Mouse (Mus musculus) left cerebral cortex, adult 18-20 months (tissue): Measurements from ENCODE around the gene Ash1l. TPM values are rescaled to one million over a fixed set of nuclear protein-coding genes. Genes with fewer than 3 reads are reported as not detected.

Experiments used
- DNase-seq, 2 experiments: peaks; one replicate each; pipeline ENCODE4 v3.0.0; 2021 to 2022; ENCODE audit warnings: low spot score in 2 of 2, mixed read lengths in 1 of 2
- long read RNA-seq, 2 experiments: library from polyadenylated mRNA; stranded (forward); transcript quantifications; one replicate each; pipeline ENCODE4 v2.0.0; 2021
- total RNA-seq, 2 experiments: library from RNA; stranded (reverse); gene quantifications; 2 replicates each; pipeline ENCODE4 v1.2.3; 2021

Gene Ash1l
- 10 to 100 TPM; 90.9 to 92.2 TPM for total RNA-seq
- long read RNA-seq, experiment 1, partial matches to known transcripts = 10 of 10 reads
- long read RNA-seq, experiment 1, other reads (novel, unspliced or antisense) = 0 of 10 reads
- long read RNA-seq, experiment 2, partial matches to known transcripts = 4 of 6 reads
- long read RNA-seq, experiment 2, other reads (novel, unspliced or antisense) = 2 of 6 reads

DNA sequence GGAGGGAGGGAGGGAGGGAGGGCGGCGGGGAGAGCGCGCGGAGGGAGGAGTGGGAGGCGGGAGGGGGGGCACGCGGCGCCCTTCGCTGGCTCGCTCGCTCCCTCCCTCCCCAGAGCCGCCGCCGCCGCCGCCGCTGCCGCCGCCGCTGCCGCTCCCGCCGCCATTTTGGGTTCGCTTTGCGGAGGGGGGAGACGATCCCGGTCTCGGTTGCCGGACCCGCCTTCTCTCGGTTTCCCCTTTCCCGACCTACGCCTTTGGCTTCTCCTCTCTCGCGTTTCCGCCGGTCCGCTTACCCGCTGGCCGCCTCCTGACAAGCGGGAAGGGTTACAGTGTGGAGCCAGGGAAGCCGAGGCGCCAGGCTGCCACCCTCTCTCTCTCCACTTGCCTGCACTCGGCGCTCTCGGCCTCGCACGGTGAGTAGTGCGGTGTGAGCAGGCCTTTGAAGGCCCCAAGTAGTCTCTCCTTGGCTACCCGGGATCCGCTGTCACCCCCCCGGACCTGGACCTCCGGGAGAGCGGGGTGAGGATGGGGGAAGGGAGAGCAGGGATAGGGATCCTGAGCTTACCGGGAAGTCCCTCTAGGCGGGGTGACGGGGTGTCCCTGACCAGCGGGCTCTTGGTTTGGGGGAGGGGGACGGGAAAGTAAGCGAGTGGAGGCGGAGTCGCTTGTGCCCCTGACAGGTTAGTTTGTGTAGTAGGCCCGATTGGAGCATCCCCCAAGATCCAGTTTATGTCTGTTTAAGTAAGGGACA is at the start of gene Ash1l, which contains the start of gene Dap3:
Ash1l (plus strand) TSS at position 47 of the 751 bp plus-strand sequence.
Dap3 (minus strand) TSS at position 606 of the 751 bp plus-strand sequence.
- DNase-seq = peak; percentile 64 to 70

GRCm38 (mm10) chr3:88904803-88905202 is 45.6 kb upstream of the Ash1l start:
- no peak for DNase-seq

GRCm38 (mm10) chr3:88905209-88905608 is 45.2 kb upstream of the Ash1l start:
- no peak for DNase-seq

DNA sequence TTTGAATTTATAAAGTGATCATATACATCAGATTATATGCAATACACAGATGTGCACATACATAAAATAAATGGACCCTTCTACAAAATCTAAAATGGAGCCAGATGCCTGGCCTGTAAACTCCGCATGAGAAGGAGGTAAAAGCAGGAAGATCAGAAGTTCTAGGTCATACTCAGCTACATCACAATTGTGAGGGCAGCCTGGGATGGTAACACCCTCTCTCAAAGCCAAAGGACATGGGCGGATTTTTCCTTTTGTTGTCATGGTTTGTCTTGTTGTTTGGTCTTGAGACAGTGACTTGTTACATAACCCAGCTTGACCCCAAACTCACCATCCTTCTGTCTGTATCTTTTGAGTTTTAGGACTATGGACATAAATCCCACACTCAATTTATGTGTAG is 44.7 kb upstream of the Ash1l start:
- no peak for DNase-seq

DNA sequence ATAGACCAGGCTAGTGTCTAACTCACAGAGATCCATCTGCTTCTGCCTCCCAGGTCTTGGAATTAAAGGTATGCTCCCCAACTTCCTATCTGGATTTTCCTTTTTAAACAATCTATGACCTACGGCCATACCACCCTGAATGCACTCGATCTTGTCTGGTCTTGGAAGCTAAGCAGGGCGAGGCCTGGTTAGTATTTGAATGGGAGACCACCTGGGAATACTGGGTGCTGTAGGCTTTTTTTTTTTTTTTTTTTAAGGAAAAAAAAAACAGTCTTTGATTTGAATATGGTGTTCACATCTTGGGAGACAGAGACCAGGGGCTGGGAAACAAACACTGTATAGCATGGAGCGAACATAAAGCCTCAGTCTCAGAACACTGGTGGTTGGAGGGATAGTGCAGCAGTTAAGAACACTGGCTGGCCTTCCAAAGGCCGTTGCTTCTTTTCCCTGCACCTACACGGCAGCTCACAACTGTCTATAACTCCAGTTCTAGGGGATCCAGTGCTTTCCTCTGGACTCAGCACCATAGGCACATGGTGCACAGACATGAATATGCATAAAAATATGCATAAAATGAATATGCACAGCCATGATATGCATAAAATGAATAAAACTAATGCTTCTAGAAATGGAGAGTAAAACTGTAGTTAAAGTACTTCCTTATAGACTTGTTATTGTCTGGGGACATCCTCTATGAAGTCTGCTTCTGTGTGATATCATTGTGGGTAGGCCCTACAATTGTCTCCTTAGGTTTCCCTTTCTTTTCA is 43.8 kb upstream of the Ash1l start:
- DNase-seq = no peak

GRCm38 (mm10) chr3:88912585-88912984 is 37.8 kb upstream of the Ash1l start:
- no peak for DNase-seq

DNA sequence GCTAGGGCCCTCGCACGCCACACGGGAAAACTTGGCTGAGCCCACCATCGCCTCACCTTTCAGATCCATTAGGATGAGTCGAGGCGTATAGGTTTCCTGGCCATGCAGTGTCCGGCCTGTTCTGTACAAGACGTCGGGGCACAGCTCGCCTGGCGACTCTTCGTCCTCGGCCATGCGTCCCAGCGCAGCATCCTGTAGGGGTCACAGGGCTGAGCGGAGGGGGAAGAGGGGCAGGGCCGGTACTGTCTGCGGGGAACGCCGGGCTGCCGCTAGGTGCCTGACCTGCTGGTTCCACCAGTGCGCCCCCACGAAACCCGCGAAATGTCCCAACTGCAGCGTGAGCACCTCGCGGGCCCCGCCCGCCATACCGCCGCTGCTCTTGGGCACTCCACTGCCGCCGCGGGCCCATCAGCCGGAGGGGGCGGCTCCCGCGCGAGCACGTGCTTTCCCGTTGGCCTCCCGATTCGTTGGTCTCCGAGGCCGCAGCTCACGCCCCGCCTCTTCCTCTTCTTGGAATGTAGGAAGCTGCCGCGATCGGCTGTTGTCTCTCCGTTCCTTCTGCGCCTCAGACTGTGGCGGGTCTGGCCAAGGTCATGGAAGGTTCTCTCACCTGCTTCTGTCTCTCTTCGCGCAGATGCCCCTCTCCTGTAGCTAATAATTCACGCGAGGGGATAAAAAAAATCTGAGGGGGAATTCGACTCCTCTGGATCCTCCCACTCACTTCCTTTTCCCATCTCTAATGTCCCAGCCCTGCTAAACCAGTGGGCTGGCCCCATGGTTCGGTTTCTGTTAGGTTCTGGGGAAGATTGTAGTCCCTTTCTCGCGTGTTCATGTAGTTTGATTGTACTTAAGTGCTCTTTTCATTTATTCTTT is 36.7 kb upstream of the Ash1l start, which contains the start of gene Msto1:
Msto1 (minus strand) TSS at position 489 of the 873 bp plus-strand sequence.
- DNase-seq = peak; percentile 89 to 95

DNA sequence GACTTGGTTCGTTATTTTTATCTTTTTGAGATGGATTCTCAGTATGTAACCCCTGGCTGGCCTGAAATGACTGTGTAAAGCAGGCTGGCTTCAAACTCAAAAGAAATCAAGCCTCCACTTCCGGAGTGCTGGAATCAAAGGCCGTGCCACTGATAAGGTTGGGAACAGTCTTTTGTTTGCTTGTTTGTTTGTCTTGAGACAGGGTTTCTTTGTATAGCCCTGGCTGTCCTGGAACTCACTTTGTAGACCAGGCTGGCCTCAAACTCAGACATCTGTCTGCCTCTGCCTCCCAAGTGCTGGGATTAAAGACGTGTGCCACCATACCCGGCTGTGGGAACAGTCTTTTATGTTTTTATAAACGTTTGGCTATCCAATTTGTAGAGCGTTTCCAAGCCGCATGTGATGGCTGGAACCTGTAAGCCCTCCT is 36.0 kb upstream of the Ash1l start:
- DNase-seq = no peak

DNA sequence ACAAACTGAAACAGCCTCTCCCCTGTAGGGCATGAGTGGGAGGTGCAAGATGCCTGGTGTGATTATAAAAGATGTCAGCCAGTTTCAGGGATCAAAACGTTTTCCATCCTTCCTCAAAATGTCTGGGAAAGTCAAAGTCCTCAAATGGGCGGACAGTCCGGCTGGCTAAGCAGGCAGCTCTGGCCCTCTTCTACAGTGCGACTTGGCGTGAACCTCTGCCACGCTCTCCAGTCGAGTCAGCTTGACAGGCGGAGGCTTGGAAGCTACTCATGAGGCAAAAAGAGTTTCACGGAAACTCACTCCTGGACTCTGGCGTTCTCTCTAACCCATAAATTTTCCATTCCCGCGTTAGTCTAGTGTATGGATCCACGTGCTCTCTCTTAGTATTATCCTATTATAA is 31.4 kb upstream of the Ash1l start:
- DNase-seq = no peak

DNA sequence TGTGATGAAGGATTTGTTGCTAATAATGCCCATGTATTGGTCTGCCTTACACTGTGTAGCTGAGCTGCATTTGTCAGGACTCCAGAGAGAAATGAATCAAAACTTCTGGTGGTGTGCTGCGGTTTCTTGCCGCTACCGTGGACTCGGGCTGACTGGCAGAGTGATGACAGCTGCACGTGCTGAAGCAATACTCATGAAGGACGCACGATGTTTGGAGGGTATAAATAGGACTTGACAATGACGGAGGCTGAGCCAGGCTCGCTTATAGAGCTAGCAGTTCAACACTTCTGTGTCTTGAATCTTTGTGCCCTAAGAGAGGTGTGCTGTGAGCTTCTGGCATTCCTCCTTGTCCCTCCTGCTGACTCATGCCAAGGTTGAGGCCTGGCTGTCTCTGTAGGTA is 29.0 kb upstream of the Ash1l start:
- DNase-seq = no peak

DNA sequence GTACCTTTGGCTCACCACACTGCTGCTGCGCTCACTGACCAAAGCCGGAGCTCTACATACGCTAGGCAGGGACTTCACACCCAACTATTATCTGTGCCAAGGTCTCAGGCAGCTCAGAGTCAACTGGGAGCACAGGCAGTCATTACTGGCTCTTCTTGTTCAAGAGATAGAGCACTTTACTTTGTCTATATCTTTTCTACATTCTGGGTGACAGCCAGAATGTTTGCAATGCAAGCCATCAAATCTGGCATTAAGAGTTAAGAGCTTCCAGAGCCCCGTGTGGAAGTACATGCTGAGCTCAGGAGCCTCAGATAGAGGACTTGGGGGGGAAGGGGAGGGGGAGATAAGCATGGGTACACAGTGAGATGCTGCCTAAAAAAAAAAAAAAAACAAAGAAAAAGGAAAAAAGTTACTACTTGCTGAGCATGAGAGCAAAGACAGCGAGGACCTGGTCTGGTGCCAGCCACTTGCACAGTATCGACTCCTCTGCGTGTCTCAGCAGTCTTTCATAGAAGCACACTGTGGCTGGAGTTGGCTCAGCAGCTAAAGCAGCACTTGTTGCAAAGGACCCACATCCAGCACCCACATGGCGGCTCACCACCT is 26.3 kb upstream of the Ash1l start:
- peak in 1 of 2 experiments; percentile 32 for DNase-seq

- no peak for DNase-seq
Observed at GRCm38 (mm10) chr3:88925651-88926050, 24.8 kb upstream of the Ash1l start.

- no peak for DNase-seq
Observed at GRCm38 (mm10) chr3:88929501-88929900, 20.9 kb upstream of the Ash1l start.

DNA sequence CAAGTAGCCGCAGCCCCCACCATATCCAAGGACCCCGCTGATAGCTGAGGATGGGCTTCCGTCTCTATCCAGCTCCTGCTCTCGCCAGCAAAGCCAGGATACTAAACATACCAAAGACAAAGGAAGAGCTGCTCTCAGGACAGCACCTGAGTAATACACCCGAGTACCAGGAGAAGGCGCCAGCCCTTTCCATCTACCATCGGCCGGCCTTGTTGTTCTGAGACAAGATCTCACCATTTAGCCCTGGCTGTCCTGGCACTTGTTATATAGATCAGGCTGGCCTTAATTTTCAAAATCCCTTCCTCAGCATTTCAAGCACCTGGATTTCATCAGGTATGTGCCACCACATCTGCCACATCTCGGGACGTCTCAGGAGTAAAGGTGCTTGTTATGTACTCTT is 11.4 kb upstream of the Ash1l start:
- no peak for DNase-seq

- no peak for DNase-seq
Observed at GRCm38 (mm10) chr3:88939749-88940148, 10.7 kb upstream of the Ash1l start.

DNA sequence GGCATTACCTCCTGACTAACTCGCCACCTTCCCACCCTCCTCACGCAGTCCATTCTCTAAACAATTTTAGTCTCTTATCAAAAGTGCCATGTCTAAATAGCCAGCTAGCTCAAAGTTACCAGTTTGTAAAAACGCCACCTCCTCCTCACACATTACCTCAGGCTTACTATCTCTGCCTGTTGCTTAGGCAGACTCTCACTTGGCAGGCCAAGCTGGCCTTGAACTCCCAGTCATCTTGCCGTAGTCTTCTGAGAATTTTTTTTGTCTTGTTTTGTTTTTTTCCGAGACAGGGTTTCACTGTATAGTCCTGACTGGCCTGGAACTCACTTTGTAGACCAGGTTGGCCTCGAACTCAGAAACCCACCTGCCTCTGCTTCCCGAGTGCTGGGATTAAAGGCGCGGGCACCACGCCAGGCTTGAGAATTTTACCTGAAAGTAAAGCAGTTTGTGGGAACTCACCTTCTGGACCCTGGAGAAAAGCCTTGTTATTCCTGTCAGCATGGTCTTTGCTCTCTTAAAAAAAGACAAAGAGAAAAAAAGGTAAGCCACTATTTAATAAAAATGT is 8.0 kb upstream of the Ash1l start:
- DNase-seq = no peak

GRCm38 (mm10) chr3:88944109-88944508 is 6.3 kb upstream of the Ash1l start:
- DNase-seq = no peak

DNA sequence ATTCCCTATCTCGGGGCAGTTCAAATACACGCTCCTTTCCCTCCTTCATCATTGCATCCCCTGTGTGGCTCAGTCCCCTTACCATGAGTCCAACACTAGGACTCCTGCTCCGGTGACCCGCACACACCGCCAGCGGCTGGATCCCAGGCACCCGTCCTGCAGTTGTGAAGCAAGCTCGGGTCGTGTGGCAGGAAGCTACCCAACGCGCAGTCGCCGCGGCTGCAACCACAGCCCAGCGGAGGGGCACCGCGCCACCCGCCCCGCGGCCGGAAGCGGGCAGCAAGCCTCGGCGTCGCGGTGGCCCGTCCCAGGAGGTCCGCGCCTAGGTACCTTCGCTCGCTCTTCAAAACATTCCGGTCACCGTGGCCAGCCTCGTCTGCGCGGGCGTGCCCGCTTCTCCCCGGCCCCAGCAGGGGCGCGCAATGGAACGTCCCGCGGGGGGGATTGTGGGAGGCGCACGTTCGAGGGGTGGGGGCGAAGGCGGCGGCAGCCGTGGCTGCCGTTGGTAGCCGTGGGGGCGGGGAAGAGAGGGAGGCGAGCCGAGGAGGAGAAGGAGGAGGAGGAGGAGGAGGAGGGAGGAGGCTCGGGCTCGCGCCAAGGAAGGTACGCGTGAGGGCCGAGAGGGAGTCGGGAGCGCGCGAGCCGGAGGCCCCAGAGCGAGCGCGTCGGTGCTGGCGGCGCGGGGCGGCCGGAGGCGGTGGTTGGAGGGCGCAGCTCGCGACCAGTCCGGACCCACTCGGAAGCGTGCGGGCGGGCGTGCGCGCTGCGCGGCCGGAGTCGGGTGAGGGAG is 441 bp upstream of the Ash1l start:
- DNase-seq = peak; percentile 81 to 83

DNA sequence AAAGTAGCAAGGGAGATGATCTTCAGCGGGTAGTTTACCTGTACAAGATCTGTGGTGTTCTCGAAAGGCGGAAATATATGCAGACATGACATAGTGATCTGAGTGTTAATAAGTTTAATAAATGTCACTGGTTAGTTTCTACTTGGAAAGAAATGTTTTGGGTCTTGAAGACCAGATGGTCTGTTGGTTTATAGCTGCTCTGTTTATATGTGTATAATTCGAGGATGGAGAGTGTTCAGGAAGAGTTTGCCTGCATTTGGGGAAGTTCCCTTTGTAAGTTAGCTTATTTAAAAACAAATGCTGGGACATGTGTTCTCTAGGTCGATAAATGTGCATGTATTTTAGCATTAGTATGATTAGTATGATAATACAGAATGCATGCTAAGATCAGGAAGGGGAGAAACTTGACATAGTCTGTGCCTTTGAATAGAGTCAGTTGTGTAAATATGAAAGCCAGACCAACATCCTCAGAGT is 942 bp downstream of the Ash1l start:
- DNase-seq = no peak
